Mouse (Mus musculus) WW6 (cell line): Measurements from ENCODE around the gene Lrrc31.

ENCODE experiments used
- DNase-seq: peaks from one replicate; pipeline ENCODE4 v3.0.0-alpha.2; 2013; ENCODE audit warnings: low read depth, low spot score

The Lrrc31 gene

GRCm38 (mm10) chr3:30690976-30691375, 8.7 kb downstream of the Lrrc31 start:
- no peak for DNase-seq

GRCm38 (mm10) chr3:30687216-30687615, 12.4 kb downstream of the Lrrc31 start:
- DNase-seq, result no peak

- no peak for DNase-seq
These were observed 16.5 kb downstream of the Lrrc31 start for GRCm38 (mm10) chr3:30683190-30683589.

GRCm38 (mm10) chr3:30658486-30658885, 41.2 kb downstream of the Lrrc31 start:
- DNase-seq, result no peak

GRCm38 (mm10) chr3:30655937-30656336, 43.7 kb downstream of the Lrrc31 start:
- DNase-seq, result no peak

GRCm38 (mm10) chr3:30650062-30650841, 49.4 kb downstream of the Lrrc31 start:
- no peak for DNase-seq

GRCm38 (mm10) chr3:30648466-30648865, 51.2 kb downstream of the Lrrc31 start:
- no peak for DNase-seq

GRCm38 (mm10) chr3:30647440-30648090, 52.1 kb downstream of the Lrrc31 start, which contains the start of gene Lrrc34:
Gene Lrrc34, minus strand, starts transcription at chr3:30647869.
- peak; percentile 80 for DNase-seq

GRCm38 (mm10) chr3:30646761-30647160, 52.9 kb downstream of the Lrrc31 start:
- peak; percentile 72 for DNase-seq

- no peak for DNase-seq
These were observed 55.4 kb downstream of the Lrrc31 start, which contains the start of gene Lrriq4 for GRCm38 (mm10) chr3:30644207-30644606. Gene Lrriq4, plus strand, starts transcription at chr3:30644507.

GRCm38 (mm10) chr3:30635629-30636028, 64.0 kb downstream of the Lrrc31 start:
- DNase-seq, result no peak

- DNase-seq, result no peak
These were observed 66.0 kb downstream of the Lrrc31 start for GRCm38 (mm10) chr3:30633681-30634080.
